Mouse (Mus musculus) cerebellum, adult 2 months (tissue): Measurements from ENCODE around the gene Crtac1.

Source experiments
- CTCF ChIP-seq: fragments of 200-500 bp; IDR thresholded peaks from 2 replicates; pipeline ENCODE4 v1.5.1; 2011; ENCODE audit warnings: low read depth, mild to moderate bottlenecking, control low read depth, low read length, moderate library complexity, borderline replicate concordance; ENCODE audit not compliant: insufficient read depth
- POLR2A ChIP-seq: fragments of 200-500 bp; IDR thresholded peaks from 2 replicates; pipeline ENCODE4 v1.6.1; 2011; ENCODE audit warnings: low read length, control low read depth, borderline replicate concordance; ENCODE audit not compliant: insufficient read depth

GRCm38 (mm10) chr19:42292106-42292505 lies 139.5 kb downstream of the Crtac1 start:
- no peak for TF ChIP-seq CTCF
- TF ChIP-seq POLR2A = no peak
